Mouse (Mus musculus): ENCODE data around the gene Mgmt.

Mgmt gene

GRCm38 (mm10) chr7:136912901-136913300 is 18.5 kb downstream of the Mgmt start:
- DNase-seq (ENCODE audit: low spot score), result no peak

- no peak for DNase-seq (ENCODE audit: low spot score)
Measured at GRCm38 (mm10) chr7:136916021-136916420, 21.6 kb downstream of the Mgmt start.

GRCm38 (mm10) chr7:136920976-136921755 is 26.8 kb downstream of the Mgmt start:
- DNase-seq (ENCODE audit: low spot score), result no peak

- DNase-seq (ENCODE audit: low spot score), result no peak
Measured at GRCm38 (mm10) chr7:136922230-136922629, 27.8 kb downstream of the Mgmt start.

GRCm38 (mm10) chr7:136924610-136925260 is 30.3 kb downstream of the Mgmt start:
- no peak for DNase-seq (ENCODE audit: low spot score)

DNA sequence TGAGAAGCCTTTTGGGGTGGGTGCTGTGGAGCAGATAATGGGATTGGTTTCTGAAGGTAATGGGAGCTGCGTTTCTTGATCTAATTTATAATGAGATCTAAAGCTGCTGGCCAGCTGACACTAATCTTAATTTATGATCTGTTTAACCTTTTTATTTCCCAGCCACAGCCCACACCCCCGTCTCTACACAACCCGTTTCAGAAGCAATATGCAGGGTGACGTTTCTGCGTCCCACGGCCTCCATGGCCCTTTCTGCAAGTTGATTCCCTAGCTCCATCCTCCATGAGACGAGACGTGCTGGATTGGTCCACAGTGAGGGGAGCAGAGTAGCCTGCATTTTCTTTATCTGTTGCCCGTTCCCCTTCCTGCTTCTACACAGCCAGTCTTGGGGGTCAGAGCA is 31.8 kb downstream of the Mgmt start:
- DNase-seq (ENCODE audit: low spot score), result no peak

- no peak for DNase-seq (ENCODE audit: low spot score)
Measured at GRCm38 (mm10) chr7:136930451-136930850, 36.0 kb downstream of the Mgmt start.

- DNase-seq (ENCODE audit: low spot score), result no peak
Measured at GRCm38 (mm10) chr7:136933367-136933766, 39.0 kb downstream of the Mgmt start.

GRCm38 (mm10) chr7:136934336-136934735 is 39.9 kb downstream of the Mgmt start:
- no peak for DNase-seq (ENCODE audit: low spot score)

- no peak for DNase-seq (ENCODE audit: low spot score)
Measured at GRCm38 (mm10) chr7:136934784-136935183, 40.4 kb downstream of the Mgmt start.

DNA sequence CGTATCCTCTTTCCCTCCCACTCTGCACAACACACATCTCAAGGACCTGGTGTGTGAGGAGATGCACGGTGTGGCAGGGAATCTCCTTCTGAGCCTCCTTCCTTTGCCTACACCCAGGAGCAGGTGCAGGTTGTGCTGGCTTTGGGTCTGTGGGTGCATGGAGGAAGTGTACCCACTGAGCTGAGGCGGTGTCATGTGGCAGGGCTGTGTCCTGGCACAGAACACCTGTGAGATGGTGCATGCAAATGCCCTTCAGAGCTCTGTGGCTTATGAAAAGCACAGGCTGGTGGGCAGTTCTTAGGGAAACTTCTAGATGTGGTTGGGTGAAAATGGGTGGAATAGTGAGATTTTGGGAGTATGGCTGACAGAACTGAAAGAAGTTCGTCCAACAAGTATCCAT is 44.0 kb downstream of the Mgmt start:
- DNase-seq (ENCODE audit: low spot score), result no peak

- no peak for DNase-seq (ENCODE audit: low spot score)
Measured at GRCm38 (mm10) chr7:136942414-136942813, 48.0 kb downstream of the Mgmt start.

DNA sequence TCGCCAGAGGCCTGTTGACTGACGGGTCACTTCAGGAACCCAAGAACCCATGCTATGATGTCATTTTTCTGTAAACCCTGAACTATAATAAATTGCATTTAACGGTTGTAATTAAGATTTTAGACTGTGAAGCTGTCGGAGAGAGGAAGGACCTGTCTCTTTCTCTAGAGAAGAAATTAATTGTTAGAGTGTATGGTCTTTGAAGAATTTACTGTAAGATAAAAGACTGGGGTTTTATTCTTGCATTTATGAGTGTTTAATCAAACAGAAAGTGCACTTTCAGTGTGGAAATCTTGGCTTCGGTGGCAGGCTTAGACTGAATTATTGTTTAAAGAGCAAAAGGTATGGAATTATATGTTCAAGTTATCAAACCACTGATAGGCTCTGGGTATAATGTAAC is 49.5 kb downstream of the Mgmt start:
- no peak for DNase-seq (ENCODE audit: low spot score)

DNA sequence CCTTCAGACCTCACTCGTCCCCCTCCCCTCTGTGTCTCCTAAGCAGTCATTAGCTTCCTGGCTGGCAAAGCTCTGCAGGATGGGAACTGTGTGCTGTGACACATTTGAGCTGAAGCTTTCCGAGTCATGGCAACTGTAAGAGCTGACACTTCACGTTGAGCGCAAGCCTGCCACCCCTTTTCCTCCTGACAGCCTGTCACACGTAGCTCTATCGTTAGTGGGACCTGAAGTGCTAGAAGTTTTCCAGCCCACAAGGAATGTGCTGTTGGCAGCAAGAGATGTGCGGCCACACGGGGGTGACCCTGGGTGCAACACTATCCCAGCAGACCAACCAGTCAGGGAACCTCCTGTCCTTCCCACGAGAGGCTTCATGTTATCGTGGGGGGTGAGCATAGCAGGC is 51.3 kb downstream of the Mgmt start:
- no peak for DNase-seq (ENCODE audit: low spot score)

GRCm38 (mm10) chr7:136946131-136946530 is 51.7 kb downstream of the Mgmt start:
- no peak for DNase-seq (ENCODE audit: low spot score)

DNA sequence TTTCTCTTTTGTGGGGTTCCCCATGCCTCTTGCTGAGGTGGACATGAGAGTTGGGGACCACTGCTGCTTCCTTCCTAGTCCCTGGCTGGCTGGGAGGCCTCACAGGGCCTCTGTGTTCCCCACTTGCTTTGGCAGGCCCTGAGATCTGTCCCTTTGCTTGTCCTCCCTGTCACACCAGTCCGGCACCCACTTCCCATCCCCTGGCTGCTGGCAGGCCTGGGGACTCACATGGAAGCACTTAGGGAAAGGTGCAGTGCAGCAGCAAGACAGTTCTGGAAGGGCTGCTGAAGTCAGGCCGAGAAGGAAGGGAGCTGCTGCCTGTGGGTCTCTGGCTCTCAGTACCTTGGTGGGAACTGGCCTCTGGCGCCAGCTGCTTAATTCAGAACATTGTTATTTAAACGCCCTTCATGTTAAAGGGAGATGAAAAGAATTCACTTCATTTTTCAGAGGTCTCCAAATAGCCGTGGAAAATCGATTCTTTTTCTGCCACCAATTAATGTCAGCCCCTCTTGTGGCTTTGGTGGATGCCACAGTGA is 53.9 kb downstream of the Mgmt start:
- DNase-seq (ENCODE audit: low spot score), result no peak

GRCm38 (mm10) chr7:136952608-136953007 is 58.2 kb downstream of the Mgmt start:
- no peak for DNase-seq (ENCODE audit: low spot score)

- no peak for DNase-seq (ENCODE audit: low spot score)
Measured at GRCm38 (mm10) chr7:136953251-136953650, 58.8 kb downstream of the Mgmt start.

DNA sequence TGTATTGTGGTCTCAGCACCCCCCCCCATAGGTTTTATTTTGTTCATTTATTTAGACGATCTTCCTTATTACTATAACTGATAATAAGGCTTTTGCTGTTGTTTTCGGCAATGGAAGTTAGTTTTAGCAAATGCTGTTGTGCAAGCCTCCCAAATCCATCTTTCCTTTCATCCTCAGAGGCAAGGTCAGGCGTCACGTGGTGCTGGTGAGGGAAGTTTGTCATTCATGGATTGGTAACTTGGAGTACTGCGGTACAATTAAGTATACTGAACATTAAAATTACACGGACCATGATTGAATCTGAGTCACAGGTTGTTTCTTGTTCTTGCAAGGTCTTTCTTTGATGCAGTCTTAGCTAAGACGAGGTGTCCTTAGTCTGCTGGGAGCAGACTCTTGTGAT is 77.9 kb downstream of the Mgmt start:
- DNase-seq (ENCODE audit: low spot score), result no peak

- DNase-seq (ENCODE audit: low spot score), result no peak
Measured at GRCm38 (mm10) chr7:136975001-136975400, 80.6 kb downstream of the Mgmt start.

DNA sequence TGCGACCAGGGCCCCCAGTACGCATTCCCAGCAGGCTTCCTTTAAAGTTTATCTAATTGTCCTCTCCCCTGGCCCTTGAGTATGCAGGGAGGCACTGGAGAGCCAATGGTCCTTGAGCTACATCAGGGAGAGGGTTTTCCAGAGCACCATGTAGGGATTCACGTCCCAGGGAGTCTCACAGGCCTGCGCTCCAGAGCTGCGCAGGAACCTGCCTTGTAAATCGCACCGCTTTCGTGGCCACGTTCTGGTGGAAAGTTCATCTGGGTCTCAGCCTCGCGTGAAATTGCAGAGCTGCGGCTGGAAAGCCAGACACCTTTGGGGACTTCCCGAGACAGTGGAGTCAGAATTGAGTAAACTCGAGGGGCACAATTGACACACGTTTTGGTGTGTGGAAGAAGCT is 103.0 kb downstream of the Mgmt start:
- no peak for DNase-seq (ENCODE audit: low spot score)

DNA sequence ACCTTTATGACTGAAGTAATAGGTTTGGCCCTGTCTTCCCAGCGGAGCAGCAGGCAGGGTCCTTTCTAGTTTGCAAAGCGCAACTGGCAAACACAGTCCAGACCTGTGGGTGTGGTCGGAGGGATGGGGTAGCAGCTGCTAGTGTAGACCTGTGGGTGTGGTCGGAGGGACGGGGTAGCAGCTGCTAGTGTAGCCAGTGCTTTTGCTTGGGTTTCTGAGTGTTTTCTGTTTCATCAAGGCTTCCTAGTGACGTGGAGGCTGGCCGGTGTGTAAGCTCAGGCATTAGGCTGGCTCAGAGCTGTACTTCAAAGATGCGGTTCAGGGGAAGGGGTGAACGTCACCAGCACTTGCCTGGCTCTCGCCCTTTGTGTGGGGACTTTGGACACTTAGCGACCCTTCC is 106.3 kb downstream of the Mgmt start:
- DNase-seq (ENCODE audit: low spot score), result no peak

DNA sequence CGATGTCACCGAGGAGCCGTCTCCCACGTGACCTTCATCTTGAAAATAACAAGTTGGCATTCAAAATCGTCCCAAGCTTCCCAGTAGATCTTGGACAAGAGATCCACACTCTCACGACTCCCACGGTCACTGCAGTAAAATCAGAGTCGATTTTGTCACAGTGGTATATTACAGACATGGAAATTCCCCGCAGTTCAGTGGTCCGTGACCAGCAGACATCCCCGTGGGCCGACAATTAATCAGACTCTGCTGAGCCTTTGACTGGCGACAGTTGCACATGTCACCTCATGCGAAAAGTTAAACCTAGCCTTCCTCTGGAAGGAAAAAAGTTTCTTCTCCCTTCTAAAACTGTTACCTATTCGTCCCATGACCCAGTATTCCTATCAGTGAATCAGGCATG is 106.8 kb downstream of the Mgmt start:
- DNase-seq (ENCODE audit: low spot score), result no peak

DNA sequence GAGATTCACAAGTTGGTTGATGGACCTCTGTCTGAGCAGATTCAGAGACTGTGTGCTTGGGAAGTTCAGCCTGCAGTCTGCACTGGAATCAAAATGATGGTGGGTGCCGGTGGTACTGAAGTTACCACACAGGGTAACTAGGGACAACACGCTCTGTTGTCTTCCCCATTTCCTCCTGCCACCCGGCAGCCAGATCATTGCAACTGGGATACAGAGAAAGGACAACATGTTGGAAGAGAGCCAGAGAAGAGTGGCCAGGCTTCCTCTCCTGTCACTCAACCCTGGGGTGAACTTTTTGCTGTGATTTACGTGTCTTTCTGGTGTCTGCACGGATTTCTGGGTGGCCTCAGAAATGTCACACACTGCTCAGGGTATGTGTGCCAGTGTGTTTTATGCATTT is 107.4 kb downstream of the Mgmt start:
- no peak for DNase-seq (ENCODE audit: low spot score)

Measured in MN1 (cell line).